Mouse (Mus musculus) cerebellum, postnatal 14 days (tissue): ENCODE data around the gene Olfr684.

Experiments used
- DNase-seq, 2 experiments: peaks; one replicate each; pipeline ENCODE4 v3.0.0; 2021; ENCODE audit warnings: mixed read lengths in 2 of 2

Olfr684 gene

DNA sequence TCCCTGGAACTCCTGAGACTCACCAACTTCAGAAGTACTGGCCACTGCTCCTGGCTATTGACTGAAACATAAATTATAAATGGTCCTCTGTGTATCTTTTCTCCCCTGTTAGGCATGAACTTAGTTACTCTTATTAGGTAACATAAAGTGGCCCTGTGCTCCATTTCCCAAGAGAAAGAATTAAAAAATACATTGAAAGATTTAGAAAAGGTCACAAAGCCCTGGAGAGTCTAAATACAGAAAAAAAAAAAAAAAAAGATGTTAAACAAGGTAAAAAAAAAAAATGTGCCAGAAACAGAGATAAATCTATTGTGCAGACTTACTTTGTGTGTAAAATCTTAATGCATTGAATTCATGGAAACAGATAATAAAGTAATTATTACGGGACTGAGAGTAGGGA is at the start of gene Olfr684:
TSS of gene Olfr684 (minus strand) at position 101 of the 400 bp plus-strand sequence.
- no peak for DNase-seq

GRCm38 (mm10) chr7:105207385-105207784 is 43.9 kb upstream of the Olfr684 start, which contains the start of gene Olfr686:
Olfr686 (minus strand) TSS chr7:105207485.
- no peak for DNase-seq

- DNase-seq, result no peak
Measured at GRCm38 (mm10) chr7:105185912-105186311, 22.5 kb upstream of the Olfr684 start, which contains the start of gene Olfr685. Olfr685 (minus strand) TSS chr7:105186012.

- peak; percentile 3 for DNase-seq
Measured at GRCm38 (mm10) chr7:105170773-105171172, 7.3 kb upstream of the Olfr684 start.

DNA sequence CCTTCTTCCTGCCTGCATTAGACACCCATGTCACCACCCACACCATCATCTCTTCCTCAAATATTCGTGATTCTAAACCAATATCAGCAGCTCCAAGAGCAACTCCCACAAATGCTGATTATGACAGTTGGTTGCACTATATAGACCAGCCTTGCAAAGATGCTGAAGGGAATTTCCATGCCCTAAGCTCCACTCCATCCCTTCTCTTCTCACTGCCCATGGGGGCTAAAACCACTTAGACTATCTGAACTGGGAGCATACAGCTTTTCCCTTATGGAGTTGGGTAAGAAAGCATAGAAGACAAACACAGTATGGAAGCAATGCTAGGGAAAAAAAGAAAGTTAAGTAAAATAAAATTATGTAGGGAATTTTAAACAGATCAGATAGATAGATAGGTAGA is 16.5 kb downstream of the Olfr684 start, which contains the start of gene Olfr683:
TSS of gene Olfr683 (minus strand) at position 101 of the 400 bp plus-strand sequence.
- no peak for DNase-seq

GRCm38 (mm10) chr7:105141275-105141674 is 22.2 kb downstream of the Olfr684 start:
- DNase-seq, result no peak

GRCm38 (mm10) chr7:105116536-105116935 is 46.9 kb downstream of the Olfr684 start, which contains the start of gene Olfr681:
Olfr681 (plus strand) TSS chr7:105116836.
- DNase-seq, result no peak
